Mouse (Mus musculus): ENCODE measurements around the gene Rnf144a. TPM values are rescaled to one million over a fixed set of nuclear protein-coding genes. Genes with fewer than 3 reads are reported as not detected.
A peak's percentile ranks its signal among the peaks of the same experiment; 100 is the strongest.

The Rnf144a gene
- polyA plus RNA-seq, 1 experiment, result 128 TPM

GRCm38 (mm10) chr12:26360946-26361523 lies 54.0 kb downstream of the Rnf144a start:
- DNase-seq, result no peak
- WGBS, result 63% methylated on average over 10 of the region's 10 CpGs
- TF ChIP-seq CTCF (IDR thresholded peaks at IDR 0.05; ENCODE audit: insufficient read depth, low read length) (no peak), POLR2A (IDR thresholded peaks at IDR 0.05; ENCODE audit: borderline replicate concordance, extremely low read depth, low read depth, low read length) (no peak)
- Histone ChIP-seq H3K4me1 (ENCODE audit: control insufficient read depth, insufficient read depth, low read length) (peaks cover 31% of the 10 kb centered on the region), H3K4me3 (replicated peaks; ENCODE audit: extremely low read depth, low read depth, low read length) (no peak overlapping the region)

GRCm38 (mm10) chr12:26359817-26360216 lies 55.2 kb downstream of the Rnf144a start:
- peak; percentile 48 for DNase-seq
- TF ChIP-seq POLR2A (IDR thresholded peaks at IDR 0.05; ENCODE audit: borderline replicate concordance, extremely low read depth, low read depth, low read length) (no peak), CTCF (IDR thresholded peaks at IDR 0.05; ENCODE audit: insufficient read depth, low read length) (no peak)

GRCm38 (mm10) chr12:26359241-26359640 lies 55.8 kb downstream of the Rnf144a start:
- TF ChIP-seq POLR2A (IDR thresholded peaks at IDR 0.05; ENCODE audit: borderline replicate concordance, extremely low read depth, low read depth, low read length) (no peak), CTCF (IDR thresholded peaks at IDR 0.05; ENCODE audit: insufficient read depth, low read length) (no peak)
- 93% methylated on average over 2 of the region's 2 CpGs for WGBS
- Histone ChIP-seq H3K4me1 (ENCODE audit: control insufficient read depth, insufficient read depth, low read length) (peaks cover 26% of the 10 kb centered on the region), H3K4me3 (replicated peaks; ENCODE audit: extremely low read depth, low read depth, low read length) (no peak overlapping the region)
- DNase-seq, result no peak

More at GRCm38 (mm10) chr12:26359817-26360216, 55.2 kb downstream of the Rnf144a start:
- no peak overlapping the region for H3K4me3 ChIP-seq (replicated peaks; ENCODE audit: extremely low read depth, low read depth, low read length)
- WGBS, result 48% methylated on average over 5 of the region's 5 CpGs
- peaks cover 30% of the 10 kb centered on the region for H3K4me1 ChIP-seq (ENCODE audit: control insufficient read depth, insufficient read depth, low read length)

- WGBS, result 69% methylated on average over 4 of the region's 4 CpGs
- H3K4me3 ChIP-seq (replicated peaks; ENCODE audit: extremely low read depth, low read depth, low read length), result no peak overlapping the region
Measured at GRCm38 (mm10) chr12:26357246-26357645, 57.8 kb downstream of the Rnf144a start.

GRCm38 (mm10) chr12:26356191-26356590 lies 58.9 kb downstream of the Rnf144a start:
- no peak overlapping the region for H3K4me3 ChIP-seq (replicated peaks; ENCODE audit: extremely low read depth, low read depth, low read length)
- TF ChIP-seq POLR2A (IDR thresholded peaks at IDR 0.05; ENCODE audit: borderline replicate concordance, extremely low read depth, low read depth, low read length) (no peak), CTCF (IDR thresholded peaks at IDR 0.05; ENCODE audit: insufficient read depth, low read length) (no peak)
- peaks cover 25% of the 10 kb centered on the region for H3K4me1 ChIP-seq (ENCODE audit: control insufficient read depth, insufficient read depth, low read length)
- no peak for DNase-seq
- 31% methylated on average over 7 of the region's 7 CpGs for WGBS

More at GRCm38 (mm10) chr12:26357246-26357645, 57.8 kb downstream of the Rnf144a start:
- H3K4me1 ChIP-seq (ENCODE audit: control insufficient read depth, insufficient read depth, low read length), result peaks cover 20% of the 10 kb centered on the region
- TF ChIP-seq CTCF (IDR thresholded peaks at IDR 0.05; ENCODE audit: insufficient read depth, low read length), result no peak
- no peak for DNase-seq

- no peak for DNase-seq
Measured at GRCm38 (mm10) chr12:26351321-26351720, 63.7 kb downstream of the Rnf144a start.

GRCm38 (mm10) chr12:26344408-26344807 lies 70.6 kb downstream of the Rnf144a start:
- TF ChIP-seq CTCF (IDR thresholded peaks at IDR 0.05; ENCODE audit: insufficient read depth, low read length) (no peak), POLR2A (IDR thresholded peaks at IDR 0.05; ENCODE audit: borderline replicate concordance, extremely low read depth, low read depth, low read length) (no peak)
- DNase-seq, result no peak
- WGBS, result 72% methylated on average over 5 of the region's 5 CpGs
- Histone ChIP-seq H3K4me1 (ENCODE audit: control insufficient read depth, insufficient read depth, low read length) (peaks cover 27% of the 10 kb centered on the region), H3K4me3 (replicated peaks; ENCODE audit: extremely low read depth, low read depth, low read length) (no peak overlapping the region)

More at GRCm38 (mm10) chr12:26351321-26351720, 63.7 kb downstream of the Rnf144a start:
- peaks cover 23% of the 10 kb centered on the region for H3K4me1 ChIP-seq (ENCODE audit: control insufficient read depth, insufficient read depth, low read length)
- TF ChIP-seq CTCF (IDR thresholded peaks at IDR 0.05; ENCODE audit: insufficient read depth, low read length) (no peak), POLR2A (IDR thresholded peaks at IDR 0.05; ENCODE audit: borderline replicate concordance, extremely low read depth, low read depth, low read length) (no peak)
- WGBS, result 53% methylated on average over 3 of the region's 3 CpGs
- H3K4me3 ChIP-seq (replicated peaks; ENCODE audit: extremely low read depth, low read depth, low read length), result no peak overlapping the region

GRCm38 (mm10) chr12:26343131-26343530 lies 71.9 kb downstream of the Rnf144a start:
- WGBS, result 21% methylated on average over 2 of the region's 2 CpGs
- peaks cover 26% of the 10 kb centered on the region for H3K4me1 ChIP-seq (ENCODE audit: control insufficient read depth, insufficient read depth, low read length)
- H3K4me3 ChIP-seq (replicated peaks; ENCODE audit: extremely low read depth, low read depth, low read length), result no peak overlapping the region
- no peak for DNase-seq
- TF ChIP-seq POLR2A (IDR thresholded peaks at IDR 0.05; ENCODE audit: borderline replicate concordance, extremely low read depth, low read depth, low read length) (no peak), CTCF (IDR thresholded peaks at IDR 0.05; ENCODE audit: insufficient read depth, low read length) (no peak)

GRCm38 (mm10) chr12:26342663-26343062 lies 72.4 kb downstream of the Rnf144a start:
- no peak for DNase-seq
- WGBS, result 50% methylated on average over 3 of the region's 3 CpGs
- Histone ChIP-seq H3K4me1 (ENCODE audit: control insufficient read depth, insufficient read depth, low read length) (peaks cover 22% of the 10 kb centered on the region), H3K4me3 (replicated peaks; ENCODE audit: extremely low read depth, low read depth, low read length) (no peak overlapping the region)
- TF ChIP-seq CTCF (IDR thresholded peaks at IDR 0.05; ENCODE audit: insufficient read depth, low read length) (no peak), POLR2A (IDR thresholded peaks at IDR 0.05; ENCODE audit: borderline replicate concordance, extremely low read depth, low read depth, low read length) (no peak)

- no peak for DNase-seq
- TF ChIP-seq CTCF (IDR thresholded peaks at IDR 0.05; ENCODE audit: insufficient read depth, low read length), result no peak
- peaks cover 22% of the 10 kb centered on the region for H3K4me1 ChIP-seq (ENCODE audit: control insufficient read depth, insufficient read depth, low read length)
- 50% methylated on average over 4 of the region's 4 CpGs for WGBS
- H3K4me3 ChIP-seq (replicated peaks; ENCODE audit: extremely low read depth, low read depth, low read length), result no peak overlapping the region
Measured at GRCm38 (mm10) chr12:26342086-26342485, 73.0 kb downstream of the Rnf144a start.

All from lung, adult 2 months (tissue).